Mouse (Mus musculus) hindbrain, postnatal 0 days (tissue): ENCODE measurements at regions not wholly inside any gene's neighbourhood (a gene's known extent, or its start where the extent isn't known, plus 50 kb on each side); places are given as distances from the start of the nearest gene placed in this dataset.

Source experiments
- ATAC-seq: fragments of 200-750 bp; cut with Nextera tagmentation; 2 replicates; pipeline ENCODE4 v1.8.0; 2017; ENCODE audit warnings: mild to moderate bottlenecking, moderate TSS enrichment, moderate library complexity
- DNase-seq: peaks from one replicate; pipeline ENCODE4 v3.0.0-alpha.2; 2015; ENCODE audit warnings: low spot score
- H3K27ac ChIP-seq: fragments of 300-500 bp; sonication (generic); 2 replicates; pipeline ENCODE4 v1.5.1; 2014; ENCODE audit warnings: mild to moderate bottlenecking
- H3K27me3 ChIP-seq: fragments of 300-500 bp; sonication (generic); 2 replicates; pipeline ENCODE4 v1.6.1; 2014; ENCODE audit warnings: low read length, mixed read lengths; ENCODE audit not compliant: insufficient read depth
- H3K36me3 ChIP-seq: fragments of 300-500 bp; sonication (generic); 2 replicates; pipeline ENCODE4 v1.6.1; 2014; ENCODE audit warnings: low read length, mixed read lengths; ENCODE audit not compliant: insufficient read depth
- H3K4me1 ChIP-seq: fragments of 300-500 bp; sonication (generic); 2 replicates; pipeline ENCODE4 v1.6.1; 2014; ENCODE audit warnings: antibody characterized with exemption, low read length, mixed read lengths; ENCODE audit not compliant: insufficient read depth
- H3K4me2 ChIP-seq: fragments of 300-500 bp; sonication (generic); 2 replicates; pipeline ENCODE4 v1.6.1; 2014; ENCODE audit warnings: low read depth, mild to moderate bottlenecking, low read length, moderate library complexity, mixed read lengths
- H3K4me3 ChIP-seq: fragments of 300-500 bp; sonication (generic); 2 replicates; pipeline ENCODE4 v1.5.1; 2014; ENCODE audit warnings: low read length
- H3K9ac ChIP-seq: fragments of 300-500 bp; sonication (generic); replicated peaks from 2 replicates; pipeline ENCODE4 v1.6.1; 2014; ENCODE audit warnings: mild to moderate bottlenecking, low read length, moderate library complexity, mixed read lengths
- H3K9me3 ChIP-seq: fragments of 300-500 bp; sonication (generic); 2 replicates; pipeline ENCODE4 v1.6.1; 2016; ENCODE audit warnings: low read length, mixed read lengths
- CTCF ChIP-seq: IDR thresholded peaks from 2 replicates; pipeline ENCODE4 v1.5.1; 2016; ENCODE audit warnings: antibody characterized with exemption, control low read depth, low read depth
- WGBS: fragments of 180-500 bp; shearing (Covaris S2); extraction: QIAGEN DNeasy Blood & Tissue Kit; methylation state at CpG from one replicate; pipeline ENCODE4 v1.1.7; 2014; 5-methylcytosine and 5-hydroxymethylcytosine counted together

DNA sequence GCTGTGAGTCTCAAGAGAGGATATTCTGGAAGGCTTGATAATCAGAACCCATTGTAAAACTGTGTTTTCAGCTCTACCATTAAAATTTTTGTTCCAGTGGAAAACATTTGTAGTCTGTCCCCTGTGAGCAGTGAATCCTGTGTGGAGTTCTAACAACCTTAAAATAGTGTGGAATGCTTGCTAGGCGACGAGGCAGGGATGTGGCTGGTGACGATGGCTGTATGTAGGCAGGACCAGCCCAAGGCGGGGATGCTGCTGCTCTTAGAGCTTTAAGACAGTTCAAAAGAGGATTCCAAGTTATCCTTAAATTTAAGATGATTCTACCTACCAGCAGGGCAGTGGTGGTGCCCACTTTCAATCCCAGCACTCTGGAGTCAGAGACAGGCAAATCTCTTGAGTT lies 1151.9 kb upstream of the A1bg start:
- no peak for ATAC-seq
- Histone ChIP-seq H3K27ac (no peak overlapping the region), H3K27me3 (no peaks in the 10 kb centered on the region), H3K9me3 (no peaks in the 10 kb centered on the region), H3K36me3 (no peaks in the 10 kb centered on the region), H3K4me3 (no peak overlapping the region), H3K4me1 (no peaks in the 10 kb centered on the region), H3K4me2 (no peak overlapping the region), H3K9ac (no peak overlapping the region)
- TF ChIP-seq CTCF = no peak
- DNase-seq = no peak
- WGBS = 92% methylated on average over 4 of the region's 4 CpGs

DNA sequence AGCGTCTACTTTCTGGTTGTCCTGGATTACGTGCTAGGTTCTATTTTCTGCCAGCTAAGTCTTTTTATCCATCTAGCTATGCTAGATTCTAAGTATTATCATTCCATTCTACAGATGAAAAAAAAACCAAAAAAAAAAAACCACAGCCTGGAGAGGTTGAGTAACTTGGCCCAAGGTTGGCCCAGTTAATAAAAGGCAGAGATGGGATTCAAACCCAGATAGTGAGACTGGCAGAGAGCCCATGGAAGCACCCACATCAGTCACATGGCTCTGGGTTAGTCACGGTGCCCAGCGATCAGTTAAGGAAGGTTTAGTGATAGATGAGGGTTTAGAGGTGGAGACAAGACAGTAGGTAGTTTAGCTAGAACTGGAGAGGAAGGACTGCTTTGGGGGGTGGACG lies 1150.8 kb upstream of the A1bg start:
- Histone ChIP-seq H3K4me3 (no peak overlapping the region), H3K27me3 (no peaks in the 10 kb centered on the region), H3K36me3 (no peaks in the 10 kb centered on the region), H3K27ac (no peak overlapping the region), H3K4me2 (no peak overlapping the region), H3K4me1 (no peaks in the 10 kb centered on the region), H3K9me3 (no peaks in the 10 kb centered on the region), H3K9ac (no peak overlapping the region)
- no peak for ATAC-seq
- 96% methylated on average over 5 of the region's 5 CpGs for WGBS
- no peak for DNase-seq
- no peak for TF ChIP-seq CTCF

DNA sequence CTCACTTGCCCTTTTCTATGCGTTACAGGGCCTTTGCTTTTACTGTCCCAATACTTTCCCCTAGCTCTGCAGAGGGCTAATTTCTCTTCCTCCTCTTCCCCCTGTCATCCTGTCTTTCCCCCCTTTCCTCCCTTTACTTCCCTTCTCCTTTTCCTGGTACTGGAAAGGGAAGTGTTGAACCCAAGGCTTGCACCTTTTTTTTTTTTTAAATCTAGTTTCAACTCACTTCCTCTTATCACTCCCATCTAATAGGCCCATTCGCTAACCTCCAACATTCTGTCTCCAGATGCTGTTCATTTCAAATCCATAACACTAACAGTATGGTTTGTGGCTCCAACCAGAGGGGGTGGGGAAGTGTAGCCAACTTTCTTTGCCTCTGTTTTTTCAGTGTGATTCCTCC lies 1148.5 kb upstream of the A1bg start:
- Histone ChIP-seq H3K9me3 (no peaks in the 10 kb centered on the region), H3K4me1 (no peaks in the 10 kb centered on the region), H3K27me3 (no peaks in the 10 kb centered on the region), H3K36me3 (no peaks in the 10 kb centered on the region), H3K27ac (no peak overlapping the region), H3K4me3 (no peak overlapping the region), H3K4me2 (no peak overlapping the region), H3K9ac (no peak overlapping the region)
- 85% methylated on average over 2 of the region's 2 CpGs for WGBS
- no peak for TF ChIP-seq CTCF
- DNase-seq (no peak), ATAC-seq (no peak)

DNA sequence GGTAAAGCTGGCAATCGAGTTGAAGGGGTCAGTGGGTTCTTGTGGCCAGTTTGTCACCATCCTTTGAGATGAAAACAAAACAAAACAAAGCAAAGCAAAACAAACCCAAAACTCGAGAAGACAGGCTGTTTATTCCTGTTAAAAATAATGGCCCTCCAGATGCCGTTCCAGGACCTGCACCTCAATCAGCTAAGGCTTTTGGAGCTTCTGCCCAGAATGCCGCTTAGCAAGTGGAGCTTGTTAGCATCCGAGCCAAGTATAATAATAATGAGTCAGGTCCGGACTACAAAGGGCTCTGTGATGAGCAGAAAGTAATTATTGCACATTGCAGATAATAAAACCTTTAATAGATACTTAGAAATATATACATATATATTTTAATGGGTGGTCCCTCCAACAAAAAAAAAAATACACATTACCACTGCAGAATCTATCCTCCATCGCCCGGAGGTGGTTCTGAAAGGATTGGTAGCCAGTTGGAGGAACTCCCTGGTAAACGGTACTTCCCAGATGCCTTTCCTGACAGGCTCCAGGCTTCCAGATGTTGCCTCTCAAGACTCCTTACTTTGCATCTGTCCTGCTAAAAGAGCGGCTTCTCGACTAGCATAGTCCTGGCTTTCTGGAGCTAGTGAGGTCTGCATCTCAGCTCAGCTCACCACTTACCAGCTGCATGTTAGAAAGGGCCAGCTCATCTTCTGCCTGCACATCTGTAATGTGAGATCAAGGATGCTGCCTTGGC lies 1145.8 kb upstream of the A1bg start:
- Histone ChIP-seq H3K4me2 (no peak overlapping the region), H3K9ac (no peak overlapping the region), H3K4me1 (no peaks in the 10 kb centered on the region), H3K4me3 (no peak overlapping the region), H3K36me3 (no peaks in the 10 kb centered on the region), H3K27ac (no peak overlapping the region), H3K9me3 (no peaks in the 10 kb centered on the region), H3K27me3 (no peaks in the 10 kb centered on the region)
- 61% methylated on average over 11 of the region's 11 CpGs for WGBS
- no peak for DNase-seq
- TF ChIP-seq CTCF = no peak
- ATAC-seq = no peak

DNA sequence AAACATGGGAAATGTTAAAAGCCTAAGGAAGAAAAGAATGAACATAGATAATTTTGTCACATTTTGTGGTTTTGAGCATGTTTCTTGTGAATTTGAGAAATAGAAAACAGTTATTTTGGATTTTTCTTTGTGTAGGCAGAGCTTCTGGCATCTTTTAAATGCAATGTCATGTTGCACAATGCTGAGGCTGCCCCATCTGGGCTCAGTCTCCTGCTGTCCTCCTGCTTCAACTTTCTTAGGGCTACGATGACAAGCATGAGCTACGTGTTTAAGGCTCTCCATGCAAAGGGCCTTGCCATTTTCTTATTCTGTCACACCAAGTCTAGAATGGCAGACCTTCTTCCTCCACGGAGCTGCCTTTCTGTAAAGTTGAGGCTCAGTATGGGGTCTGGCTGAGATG lies 1141.6 kb upstream of the A1bg start:
- DNase-seq (no peak), ATAC-seq (no peak)
- 83% methylated on average over 3 of the region's 3 CpGs for WGBS
- no peak overlapping the region for H3K9ac ChIP-seq
- H3K4me2 ChIP-seq = no peak overlapping the region
- no peak overlapping the region for H3K27ac ChIP-seq
- H3K9me3 ChIP-seq = no peaks in the 10 kb centered on the region
- no peaks in the 10 kb centered on the region for H3K27me3 ChIP-seq
- H3K36me3 ChIP-seq = no peaks in the 10 kb centered on the region
- H3K4me3 ChIP-seq = no peak overlapping the region
- H3K4me1 ChIP-seq = no peaks in the 10 kb centered on the region
- TF ChIP-seq CTCF = no peak

GRCm38 (mm10) chr15:62057449-62057848 lies 1134.6 kb upstream of the A1bg start:
- H3K4me3 ChIP-seq = no peak overlapping the region
- TF ChIP-seq CTCF = no peak
- WGBS = 89% methylated on average over 2 of the region's 2 CpGs
- H3K4me1 ChIP-seq = no peaks in the 10 kb centered on the region
- ATAC-seq (no peak), DNase-seq (no peak)
- H3K4me2 ChIP-seq = no peak overlapping the region
- H3K27ac ChIP-seq = no peak overlapping the region
- H3K9me3 ChIP-seq = no peaks in the 10 kb centered on the region
- H3K9ac ChIP-seq = no peak overlapping the region
- H3K27me3 ChIP-seq = no peaks in the 10 kb centered on the region
- no peaks in the 10 kb centered on the region for H3K36me3 ChIP-seq

- H3K27ac ChIP-seq = no peak overlapping the region
- DNase-seq (no peak), ATAC-seq (no peak)
- no peak for TF ChIP-seq CTCF
- H3K9me3 ChIP-seq = no peaks in the 10 kb centered on the region
- no peak overlapping the region for H3K9ac ChIP-seq
- H3K4me3 ChIP-seq = no peak overlapping the region
- no peaks in the 10 kb centered on the region for H3K4me1 ChIP-seq
- 93% methylated on average over 11 of the region's 11 CpGs for WGBS
- no peak overlapping the region for H3K4me2 ChIP-seq
- H3K36me3 ChIP-seq = no peaks in the 10 kb centered on the region
- no peaks in the 10 kb centered on the region for H3K27me3 ChIP-seq
Observed at GRCm38 (mm10) chr15:62056889-62057288, 1134.1 kb upstream of the A1bg start.
